Mouse (Mus musculus) left cerebral cortex, adult 8-10 months (tissue): Measurements from ENCODE around the gene Scgb1b29. TPM values are rescaled to one million over a fixed set of nuclear protein-coding genes. Genes with fewer than 3 reads are reported as not detected.
"Not testable (repeated sequence)": the region's sequence is repeated elsewhere in the genome, so short reads cannot be mapped to it uniquely, and the experiment has no call there.

ENCODE experiments used
- DNase-seq, 2 experiments: peaks; one replicate each; pipeline ENCODE4 v3.0.0; 2022; ENCODE audit warnings: low spot score in 2 of 2
- total RNA-seq, 4 experiments: library from RNA; stranded (reverse); gene quantifications; 2 replicates each; pipeline ENCODE4 v1.2.4; 2022

The Scgb1b29 gene
- total RNA-seq, result not detected

DNA sequence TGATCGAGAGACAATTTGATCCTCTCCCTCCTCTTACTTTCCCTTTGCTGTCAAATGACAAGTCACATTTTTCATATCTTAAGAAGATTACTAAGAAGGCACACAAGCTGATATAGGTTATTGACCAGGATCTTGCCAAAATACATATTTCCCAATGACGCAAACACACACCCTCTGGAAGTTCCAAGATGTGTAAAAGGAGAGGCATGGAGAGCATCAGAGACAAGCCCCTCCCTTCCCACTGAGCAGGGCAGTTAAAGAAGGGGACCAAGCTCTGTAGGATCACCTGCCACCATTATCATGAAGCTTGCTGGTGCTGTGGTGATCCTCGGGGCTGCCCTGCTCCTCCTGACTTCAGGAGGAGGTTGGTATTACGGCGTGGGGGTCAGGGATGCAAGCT is at the start of gene Scgb1b29:
Gene Scgb1b29 (plus strand): TSS at position 301 of the 400 bp plus-strand sequence.
- not testable (repeated sequence) for DNase-seq

DNA sequence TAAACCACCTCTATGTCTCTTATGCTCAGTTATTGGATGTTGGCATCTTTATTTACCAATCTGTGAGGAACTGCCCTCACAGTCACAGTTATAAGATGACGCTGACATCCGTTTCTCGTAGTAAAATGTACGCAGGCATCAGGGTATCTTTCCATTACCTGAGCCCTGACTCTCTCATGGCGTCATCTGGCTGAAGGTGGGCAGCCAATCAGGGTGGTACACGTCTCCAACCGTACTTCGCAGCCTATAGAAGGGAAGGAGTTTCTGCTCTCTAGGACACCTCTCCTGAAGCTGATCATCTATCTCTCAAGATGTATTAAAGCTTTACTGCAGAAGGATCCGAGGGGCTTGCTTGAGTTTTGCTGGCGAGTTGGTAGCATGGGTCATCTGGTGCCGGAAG is 12.7 kb upstream of the Scgb1b29 start:
- DNase-seq, result not testable (repeated sequence)

Other genes with a start within 250 kb of the Scgb1b29 start
- gene Scgb2b11, start 230.4 kb upstream of the Scgb1b29 start, total RNA-seq, result not detected
- gene Scgb1b11, start 218.7 kb upstream of the Scgb1b29 start, total RNA-seq, result not detected
- not detected for gene Scgb2b12, start 114.3 kb upstream of the Scgb1b29 start, total RNA-seq
- not detected for gene Scgb1b12, start 107.4 kb upstream of the Scgb1b29 start, total RNA-seq